Mouse (Mus musculus): ENCODE data around the gene Stk38l.

GRCm38 (mm10) chr6:146824727-146825486 lies 100.1 kb downstream of the Stk38l start:
- TF ChIP-seq CTCF (IDR thresholded peaks at IDR 0.05) (peak; percentile 95), POLR2A (IDR thresholded peaks at IDR 0.05; ENCODE audit: insufficient read depth, low read depth, low read length) (no peak), EP300 (IDR thresholded peaks at IDR 0.05; ENCODE audit: insufficient read depth, low read depth, low read length) (peak; percentile 66; the same call in 1 of the 2 replicates)

All from heart, adult 2 months (tissue).